Mouse (Mus musculus): ENCODE measurements around the gene Ubtd1.

Gene Ubtd1

DNA sequence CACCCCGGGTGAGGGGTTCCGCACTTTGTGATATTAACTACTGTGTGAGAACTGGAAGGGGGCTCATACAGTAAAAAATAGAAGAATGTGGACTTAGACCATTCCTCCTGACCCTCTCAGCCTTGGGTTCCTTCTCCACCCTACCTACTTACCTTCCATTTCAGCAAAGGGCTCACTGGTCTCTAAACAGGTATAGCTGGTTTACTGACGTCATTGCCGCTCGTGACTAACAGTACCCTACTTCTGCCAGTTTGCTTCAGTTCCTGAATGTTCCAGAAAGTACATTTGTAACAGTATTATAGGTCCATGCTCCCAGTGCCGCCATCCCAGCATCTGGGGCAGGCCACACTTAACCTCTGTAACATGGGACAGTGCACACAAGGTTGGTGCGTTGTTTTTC, 12.5 kb downstream of the Ubtd1 start:
- no peak for DNase-seq (ENCODE audit: low spot score)

GRCm38 (mm10) chr19:41995483-41995882, 13.9 kb downstream of the Ubtd1 start:
- DNase-seq (ENCODE audit: low spot score), result no peak

- no peak for DNase-seq (ENCODE audit: low spot score)
Measured at GRCm38 (mm10) chr19:41997090-41997489, 15.5 kb downstream of the Ubtd1 start.

DNA sequence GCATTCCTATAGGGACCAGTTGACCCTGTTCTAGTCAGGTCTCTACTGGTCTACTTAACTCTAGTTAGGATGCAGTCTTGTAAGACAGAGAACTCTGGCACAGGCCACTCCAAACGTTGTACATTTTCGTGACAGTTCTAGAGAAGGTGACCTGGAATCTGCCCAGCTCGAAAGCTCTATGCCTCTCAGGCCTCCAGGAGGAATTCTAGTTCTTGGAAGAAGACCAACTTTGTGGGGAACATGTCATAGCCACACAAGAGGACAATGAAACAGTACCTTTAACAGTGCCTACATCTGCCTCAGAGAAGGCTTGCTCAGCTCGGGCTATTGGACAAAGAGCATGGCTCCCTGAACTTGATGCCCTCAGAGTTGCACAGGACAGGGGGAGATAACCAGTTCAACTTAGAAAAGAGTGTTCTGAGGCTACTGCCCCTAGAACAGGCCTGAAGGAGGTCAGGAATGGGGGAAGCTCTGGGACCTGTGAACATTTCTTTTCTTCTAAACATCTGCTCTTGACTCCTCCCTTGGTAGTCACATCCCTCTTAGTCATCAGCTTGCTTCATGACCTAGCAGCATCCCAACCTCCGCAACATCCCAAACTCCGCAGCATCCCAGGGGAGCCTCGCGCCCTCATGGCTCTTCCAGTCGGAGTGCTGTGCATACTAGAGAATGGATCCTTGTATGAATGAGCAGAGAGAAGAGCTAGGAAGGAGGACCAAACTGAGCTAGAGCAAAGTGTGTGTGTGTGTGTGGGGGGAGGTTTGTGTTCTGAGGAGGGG, 17.4 kb downstream of the Ubtd1 start:
- no peak for DNase-seq (ENCODE audit: low spot score)

- no peak for DNase-seq (ENCODE audit: low spot score)
Measured at GRCm38 (mm10) chr19:41999688-42000283, 18.2 kb downstream of the Ubtd1 start.

DNA sequence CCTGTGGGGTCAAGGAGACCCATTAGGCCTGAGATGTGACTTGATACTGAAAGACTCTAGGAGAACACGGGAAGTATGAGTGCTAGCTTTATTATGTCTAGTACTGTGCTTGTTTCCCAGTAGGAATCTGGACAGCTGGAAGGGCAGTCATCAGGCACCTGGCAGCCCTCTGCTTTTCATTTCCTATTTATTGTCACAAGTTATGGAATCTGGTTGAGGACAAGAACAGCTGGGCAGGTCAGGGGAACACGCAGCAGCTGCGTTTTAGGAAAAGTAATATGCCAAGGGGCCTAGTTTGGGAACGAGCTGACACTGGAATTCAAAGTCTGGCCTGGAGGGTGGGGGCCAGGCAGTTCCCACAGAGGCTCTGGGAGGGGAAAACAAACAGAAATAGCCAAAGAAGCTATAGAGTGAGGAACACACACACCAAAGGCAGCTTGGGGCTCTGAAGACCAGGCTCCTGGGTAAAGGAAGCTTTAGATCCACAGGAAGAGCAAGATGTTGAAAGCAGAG, 18.9 kb downstream of the Ubtd1 start:
- no peak for DNase-seq (ENCODE audit: low spot score)

- no peak for DNase-seq (ENCODE audit: low spot score)
Measured at GRCm38 (mm10) chr19:42001253-42001980, 19.9 kb downstream of the Ubtd1 start.

DNA sequence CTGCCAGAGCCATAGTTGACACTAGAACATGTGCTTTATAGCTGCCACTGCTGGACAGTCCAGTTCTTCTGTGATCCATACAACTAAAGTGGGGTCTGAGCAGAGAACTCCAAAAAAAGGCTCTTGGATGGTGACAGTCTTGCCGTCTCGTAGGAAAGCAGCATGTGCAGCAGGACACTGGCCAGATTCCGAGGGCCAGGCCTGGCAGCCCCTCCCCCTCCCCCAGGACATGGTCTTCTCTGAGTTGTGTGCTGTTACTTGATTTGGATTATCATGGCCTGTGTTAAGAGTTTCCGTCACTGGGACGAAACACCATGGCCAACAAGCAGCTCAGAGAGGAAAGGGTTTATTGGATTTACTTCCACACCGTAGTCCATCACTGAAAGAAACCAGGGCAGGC, 22.7 kb downstream of the Ubtd1 start:
- no peak for DNase-seq (ENCODE audit: low spot score)

- DNase-seq (ENCODE audit: low spot score), result no peak
Measured at GRCm38 (mm10) chr19:42005616-42006015, 24.1 kb downstream of the Ubtd1 start.

DNA sequence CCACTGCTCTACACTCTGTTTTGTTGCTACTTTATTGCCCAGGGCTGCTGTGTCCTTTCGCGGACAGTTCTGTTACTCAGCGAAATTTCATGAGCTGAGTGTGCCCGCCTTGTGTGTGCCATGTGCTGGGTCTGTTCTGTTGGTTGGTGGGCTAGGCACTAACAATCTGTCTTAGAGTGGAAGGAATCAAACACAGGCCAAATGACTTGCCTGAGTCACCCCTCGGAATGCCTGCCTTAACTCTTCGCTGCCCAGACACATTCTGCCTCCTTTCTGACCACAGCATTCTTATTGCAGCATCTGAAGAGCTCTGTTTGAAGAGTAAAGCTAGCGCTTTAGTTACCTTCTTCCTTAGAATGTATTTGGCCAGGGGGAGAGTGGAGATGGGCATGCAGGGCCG, 25.0 kb downstream of the Ubtd1 start:
- DNase-seq (ENCODE audit: low spot score), result no peak

DNA sequence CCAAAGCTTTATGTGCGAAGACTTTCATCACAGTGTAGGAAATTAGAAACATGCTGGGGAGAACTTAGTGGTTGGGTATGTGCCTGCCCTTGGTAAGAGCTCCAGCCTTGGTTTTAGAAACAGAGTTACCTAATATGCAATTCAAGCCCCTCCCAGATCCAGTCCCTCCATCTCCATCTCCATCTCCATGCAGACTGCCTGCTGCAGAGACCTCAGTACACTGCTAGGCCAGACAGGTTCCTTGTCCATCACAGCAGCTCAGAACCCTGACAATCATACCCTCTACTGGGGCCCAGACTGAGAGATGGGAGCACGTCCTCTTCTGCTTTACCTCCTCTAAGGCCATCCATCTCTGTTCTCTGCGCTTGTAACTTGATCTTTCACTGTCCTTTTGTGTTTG, 27.0 kb downstream of the Ubtd1 start:
- DNase-seq (ENCODE audit: low spot score), result no peak

GRCm38 (mm10) chr19:42009067-42009466, 27.5 kb downstream of the Ubtd1 start:
- no peak for DNase-seq (ENCODE audit: low spot score)

DNA sequence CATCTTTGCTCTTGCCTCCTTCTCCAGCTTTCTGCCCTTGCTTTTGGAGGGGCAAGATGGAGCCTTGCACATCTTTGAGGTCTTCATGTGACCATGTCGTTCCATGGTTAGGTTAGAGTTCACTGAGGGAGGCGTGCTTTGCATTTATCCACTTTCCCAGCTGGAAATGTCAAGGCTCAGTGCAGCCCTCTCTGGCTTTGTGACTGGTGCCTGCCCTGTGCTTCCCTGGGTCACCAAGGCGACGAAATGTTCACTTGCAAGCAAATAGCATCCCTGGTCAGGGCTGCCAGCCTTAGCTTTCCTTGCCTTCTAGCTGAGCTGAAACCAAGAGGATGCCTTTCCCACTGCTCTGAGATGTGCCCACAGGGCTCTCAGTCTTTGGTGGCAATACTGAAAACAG, 28.9 kb downstream of the Ubtd1 start:
- DNase-seq (ENCODE audit: low spot score), result no peak

DNA sequence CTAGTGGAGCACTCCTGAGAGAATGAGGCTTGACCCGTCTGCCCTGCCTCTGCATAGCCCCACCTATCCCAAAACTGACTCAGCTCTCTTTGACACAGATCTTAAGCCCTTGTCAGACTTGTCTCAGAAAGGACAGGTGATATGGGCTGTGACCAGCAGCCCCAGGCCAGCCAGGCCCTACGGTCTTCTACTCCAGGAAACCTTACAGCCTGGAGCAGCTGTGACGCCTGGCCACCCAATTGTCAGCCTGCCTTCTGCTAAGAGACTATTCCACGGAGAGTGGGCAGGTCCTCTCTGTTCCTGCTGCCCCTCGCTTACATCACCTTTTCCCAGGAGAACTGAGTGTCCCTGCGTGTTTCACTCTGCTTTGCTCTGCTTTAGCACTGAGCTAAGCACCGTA, 29.6 kb downstream of the Ubtd1 start:
- DNase-seq (ENCODE audit: low spot score), result no peak

- DNase-seq (ENCODE audit: low spot score), result no peak
Measured at GRCm38 (mm10) chr19:42014231-42014825, 32.8 kb downstream of the Ubtd1 start.

DNA sequence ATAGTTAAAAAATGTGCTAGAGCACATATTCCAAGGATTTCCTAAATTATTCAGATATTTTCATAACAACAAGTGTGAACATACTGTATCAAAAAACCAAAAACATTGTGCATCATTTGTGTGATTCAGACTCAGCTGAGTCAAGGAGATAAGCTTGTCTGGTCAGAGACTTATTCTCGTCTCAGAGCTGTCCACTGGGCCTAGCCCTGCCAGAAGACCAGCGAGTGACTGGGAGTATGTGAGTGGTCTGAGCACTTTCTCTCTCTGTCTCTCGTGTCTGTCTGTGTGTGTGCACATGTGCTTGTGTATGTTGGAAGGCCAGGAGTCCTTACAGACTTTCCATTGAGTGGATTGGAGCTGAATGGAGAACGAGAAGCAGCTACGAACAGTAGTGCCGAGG, 33.4 kb downstream of the Ubtd1 start:
- no peak for DNase-seq (ENCODE audit: low spot score)

DNA sequence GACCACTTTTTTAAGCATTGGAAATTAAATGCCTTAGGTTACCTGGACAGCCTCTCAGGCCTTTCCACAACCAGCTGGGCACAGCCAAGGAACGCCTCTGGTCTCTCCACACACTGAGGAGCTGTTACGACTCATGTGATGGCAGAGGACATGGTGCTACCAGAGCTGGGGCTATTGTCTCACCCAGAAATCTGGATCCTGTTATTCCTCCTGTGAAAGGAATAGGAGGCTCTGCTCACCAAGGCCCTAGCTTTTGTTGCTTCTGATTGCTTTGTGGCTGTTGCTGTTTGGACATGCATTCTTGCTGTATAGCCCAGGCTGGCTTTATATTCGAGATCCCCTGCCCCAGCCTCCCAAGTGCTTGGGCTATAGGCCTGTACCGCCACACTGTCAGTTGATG, 34.7 kb downstream of the Ubtd1 start:
- no peak for DNase-seq (ENCODE audit: low spot score)

DNA sequence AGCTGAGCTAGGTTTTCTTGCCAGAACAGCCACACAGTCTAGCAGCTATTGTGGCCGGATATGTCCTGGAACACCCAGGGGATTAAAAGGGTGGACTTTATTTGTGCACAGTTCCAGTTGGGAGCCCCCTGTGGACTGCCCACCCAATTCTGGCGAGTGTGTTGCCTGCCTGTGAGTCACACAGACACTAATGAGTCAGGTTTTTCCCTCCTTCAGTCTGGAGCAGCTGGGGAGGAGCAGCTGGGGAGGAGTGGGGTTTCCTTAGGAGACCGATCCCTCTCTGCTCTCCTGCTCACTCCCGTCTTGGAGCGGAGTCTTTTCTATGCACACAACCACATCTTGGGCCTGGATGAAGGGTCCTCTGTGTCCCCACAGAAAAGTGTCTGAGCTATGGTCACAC, 35.3 kb downstream of the Ubtd1 start:
- no peak for DNase-seq (ENCODE audit: low spot score)

DNA sequence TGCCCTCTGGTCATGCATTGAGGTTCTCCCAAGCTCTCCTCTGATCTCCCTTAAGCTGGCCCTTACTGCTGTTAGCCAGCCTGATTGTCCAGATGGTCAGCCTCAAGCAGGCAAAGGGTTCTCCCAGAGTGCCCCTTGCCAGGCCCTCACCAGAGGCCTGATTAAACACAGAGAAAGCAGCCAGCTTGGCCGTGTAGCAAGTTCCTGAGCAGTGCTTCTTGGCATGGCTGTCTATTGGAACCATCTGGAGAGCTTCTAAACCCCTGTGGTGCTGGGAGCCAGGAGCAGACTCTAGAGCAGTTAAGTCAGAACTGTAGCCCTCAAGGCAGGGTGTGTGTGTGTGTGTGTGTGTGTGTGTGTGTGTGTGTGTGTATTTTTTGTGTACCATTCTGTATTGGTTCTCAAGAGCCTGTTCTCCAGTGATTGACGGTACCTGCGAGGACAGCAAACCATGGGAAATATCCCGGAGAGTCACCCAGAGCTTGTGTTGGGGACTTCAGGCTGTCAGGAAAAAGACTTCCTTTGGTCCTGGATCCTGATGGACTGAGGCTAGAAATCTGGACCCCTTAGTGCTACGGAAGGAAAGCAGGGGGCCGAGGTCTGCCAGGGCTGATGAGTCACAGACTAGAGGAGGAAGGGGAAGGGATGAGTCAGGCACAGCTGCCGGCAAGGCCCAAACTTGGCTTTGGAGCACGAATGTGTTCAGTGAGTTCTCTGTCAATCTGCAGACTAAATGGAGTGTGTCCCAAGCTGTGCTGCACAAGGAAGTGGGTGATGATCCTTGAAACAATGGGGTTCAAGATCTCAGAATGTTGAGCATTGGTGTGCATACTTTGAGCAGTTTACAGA, 36.1 kb downstream of the Ubtd1 start:
- DNase-seq (ENCODE audit: low spot score), result peak; percentile 58

GRCm38 (mm10) chr19:42019011-42019522, 37.5 kb downstream of the Ubtd1 start:
- no peak for DNase-seq (ENCODE audit: low spot score)

All from ovary, adult 18-20 months (tissue).